Mouse (Mus musculus) neutrophil, adult 65 days (primary cell): ENCODE measurements around the gene Obp2b. TPM values are rescaled to one million over a fixed set of nuclear protein-coding genes. Genes with fewer than 3 reads are reported as not detected.

Source experiments
- total RNA-seq: library from RNA; stranded (reverse); gene quantifications from 2 replicates; pipeline ENCODE4 v1.2.4, GENCODE M21; 2023

The Obp2b gene
- total RNA-seq: not detected in 2 replicates

DNA sequence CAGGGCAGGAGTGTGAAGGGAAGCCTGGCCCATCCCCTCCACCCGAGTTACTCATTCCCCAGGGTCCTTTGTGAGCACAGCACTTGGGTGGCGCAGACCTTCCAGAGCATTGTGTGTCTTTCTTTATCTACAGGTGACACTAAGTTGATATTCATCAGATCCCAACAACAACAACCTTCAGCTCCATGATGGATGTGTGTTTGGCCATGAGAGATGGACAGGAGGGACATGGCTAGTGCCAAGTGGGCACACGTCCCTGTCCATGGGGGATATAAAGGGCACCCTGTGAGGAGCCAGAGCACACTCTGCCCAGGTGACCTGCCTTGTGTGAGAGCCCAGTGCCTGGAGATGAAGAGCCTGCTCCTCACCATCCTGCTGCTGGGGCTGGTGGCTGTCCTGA lies at the start of gene Obp2b:
Gene Obp2b (plus strand): TSS at position 301 of the 400 bp plus-strand sequence.

DNA sequence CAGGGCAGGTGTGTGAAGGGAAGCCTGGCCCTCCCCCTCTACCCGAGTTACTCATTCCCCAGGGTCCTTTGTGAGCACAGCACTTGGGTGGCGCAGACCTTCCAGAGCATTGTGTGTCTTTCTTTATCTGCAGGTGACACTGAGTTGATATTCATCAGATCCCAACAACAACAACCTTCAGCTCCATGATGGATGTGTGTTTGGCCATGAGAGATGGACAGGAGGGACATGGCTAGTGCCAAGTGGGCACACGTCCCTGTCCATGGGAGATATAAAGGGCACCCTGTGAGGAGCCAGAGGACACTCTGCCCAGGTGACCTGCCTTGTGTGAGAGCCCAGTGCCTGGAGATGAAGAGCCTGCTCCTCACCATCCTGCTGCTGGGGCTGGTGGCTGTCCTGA lies 37.1 kb upstream of the Obp2b start, which contains the start of gene Obp2a:
Gene Obp2a (plus strand): TSS at position 301 of the 400 bp plus-strand sequence.

GRCm38 (mm10) chr2:25706643-25707481 lies 29.9 kb upstream of the Obp2b start, which contains the start of gene Bmyc:
Gene Bmyc, plus strand, starts transcription at chr2:25706739.

DNA sequence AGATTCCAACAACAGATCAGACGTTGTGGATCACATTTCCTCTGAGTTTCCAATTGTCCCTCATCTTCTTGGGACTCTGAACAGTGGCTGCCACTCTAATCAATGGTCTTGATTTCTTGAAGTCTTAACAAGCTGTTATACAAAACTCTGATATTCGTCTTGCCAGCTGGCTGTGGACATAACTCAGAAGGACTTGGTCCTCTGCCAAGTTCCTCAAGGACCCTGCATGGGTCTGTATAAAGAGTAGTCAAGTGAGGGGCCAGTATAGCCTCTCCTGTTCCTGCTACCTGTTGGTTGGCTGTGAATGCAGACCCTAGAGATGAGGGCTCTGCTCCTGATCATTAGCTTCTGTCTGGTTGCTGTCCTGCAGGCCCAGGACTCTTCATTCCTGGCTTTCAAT lies 28.5 kb downstream of the Obp2b start, which contains the start of gene Lcn3:
Gene Lcn3 (plus strand): TSS at position 301 of the 400 bp plus-strand sequence.

GRCm38 (mm10) chr2:25776717-25777116 lies 39.9 kb downstream of the Obp2b start, which contains the start of gene Lcn11:
Gene Lcn11, plus strand, starts transcription at chr2:25777017.

GRCm38 (mm10) chr2:25781957-25782356 lies 45.1 kb downstream of the Obp2b start, which contains the start of gene Gm13539:
Gene Gm13539, plus strand, starts transcription at chr2:25782257.

Other genes with a start within 250 kb of the Obp2b start
- not detected in 2 replicates for gene Lcn12, start 243.1 kb upstream of the Obp2b start, total RNA-seq
- 25.8 and 26.4 TPM in 2 replicates for gene Fbxw5, start 236.3 kb upstream of the Obp2b start, total RNA-seq
- 1.2 TPM in 1 of 2 replicates, not detected in the other for gene C8g, start 235.3 kb upstream of the Obp2b start, total RNA-seq
- gene Traf2, start 190.1 kb upstream of the Obp2b start, total RNA-seq: 20.3 and 26.7 TPM in 2 replicates
- gene Edf1, start 179.2 kb upstream of the Obp2b start, total RNA-seq: 56.8 and 74.8 TPM in 2 replicates
- 0.11 and 0.13 TPM in 2 replicates for gene Mamdc4, start 162.2 kb upstream of the Obp2b start, total RNA-seq
- gene Phpt1, start 161.8 kb upstream of the Obp2b start, total RNA-seq: 5.6 and 6.0 TPM in 2 replicates
- 1.6 TPM in 1 of 2 replicates, not detected in the other for gene Ajm1, start 155.3 kb upstream of the Obp2b start, total RNA-seq
- gene Rabl6, start 128.5 kb upstream of the Obp2b start, total RNA-seq: 38.3 and 38.7 TPM in 2 replicates
- gene Ccdc183, start 119.3 kb upstream of the Obp2b start, total RNA-seq: not detected in 2 replicates
- 1.6 and 3.9 TPM in 2 replicates for gene Tmem141, start 115.0 kb upstream of the Obp2b start, total RNA-seq
- 0.29 TPM in 1 of 2 replicates, not detected in the other for gene Fcna, start 109.0 kb upstream of the Obp2b start, total RNA-seq
- gene Lcn8, start 83.9 kb upstream of the Obp2b start, total RNA-seq: not detected in 2 replicates
- not detected in 2 replicates for gene Lcn5, start 79.1 kb upstream of the Obp2b start, total RNA-seq
- not detected in 2 replicates for gene Lcn6, start 60.2 kb upstream of the Obp2b start, total RNA-seq
- gene Lcn10, start 54.3 kb upstream of the Obp2b start, total RNA-seq: not detected in 2 replicates
- gene Obp2a, start 37.0 kb upstream of the Obp2b start, total RNA-seq: not detected in 2 replicates
- 3.0 and 5.2 TPM in 2 replicates for gene Bmyc, start 30.3 kb upstream of the Obp2b start, total RNA-seq
- not detected in 2 replicates for gene Lcn3, start 28.6 kb downstream of the Obp2b start, total RNA-seq
- not detected in 2 replicates for gene Lcn11, start 40.0 kb downstream of the Obp2b start, total RNA-seq
- not detected in 2 replicates for gene Gm13539, start 45.2 kb downstream of the Obp2b start, total RNA-seq
- not detected in 2 replicates for gene Glt6d1, start 78.8 kb downstream of the Obp2b start, total RNA-seq
- not detected in 2 replicates for gene Lcn9, start 86.1 kb downstream of the Obp2b start, total RNA-seq
- gene Sohlh1, start 110.2 kb downstream of the Obp2b start, total RNA-seq: not detected in 2 replicates
- not detected in 2 replicates for gene Kcnt1, start 126.7 kb downstream of the Obp2b start, total RNA-seq
- 2.5 and 10.0 TPM in 2 replicates for gene Camsap1, start 246.3 kb downstream of the Obp2b start, total RNA-seq